Mouse (Mus musculus) T-helper 17 cell (primary cell): ENCODE results near the gene Pdlim7.

ENCODE experiments used
- in situ Hi-C, 2 experiments: fragments of 300-600 bp; cut with MboI, MseI; formaldehyde crosslinking; loops; 1 replicate in 1 of 2; 2 replicates in 1 of 2; pipeline ENCODE4 v1.15.1; 2025; ENCODE audit warnings: high pct_unique_total_duplicates in 2 of 2

Pdlim7 gene

GRCm38 (mm10) chr13:55523278-55523677 lies 9.8 kb upstream of the Pdlim7 start:
- in situ Hi-C loops: loop anchor here in 1 of 2 experiments (5.0 kb wide), 2 partner anchors 36 to 121 kb away; partner anchors contain the start of gene Dbn1

- in situ Hi-C loops: loop anchor here in 1 of 2 experiments (5.0 kb wide), 2 partner anchors 35 to 120 kb away; partner anchors contain the start of gene Dbn1
Observed at GRCm38 (mm10) chr13:55522730-55523129, 9.3 kb upstream of the Pdlim7 start.

GRCm38 (mm10) chr13:55519606-55520005 lies 6.1 kb upstream of the Pdlim7 start:
- in situ Hi-C loops: loop anchor here (5.0 to 10.0 kb wide), 3 partner anchors 32 to 117 kb away; partner anchors contain the start of gene Dbn1 (in 1 of the 2)

DNA sequence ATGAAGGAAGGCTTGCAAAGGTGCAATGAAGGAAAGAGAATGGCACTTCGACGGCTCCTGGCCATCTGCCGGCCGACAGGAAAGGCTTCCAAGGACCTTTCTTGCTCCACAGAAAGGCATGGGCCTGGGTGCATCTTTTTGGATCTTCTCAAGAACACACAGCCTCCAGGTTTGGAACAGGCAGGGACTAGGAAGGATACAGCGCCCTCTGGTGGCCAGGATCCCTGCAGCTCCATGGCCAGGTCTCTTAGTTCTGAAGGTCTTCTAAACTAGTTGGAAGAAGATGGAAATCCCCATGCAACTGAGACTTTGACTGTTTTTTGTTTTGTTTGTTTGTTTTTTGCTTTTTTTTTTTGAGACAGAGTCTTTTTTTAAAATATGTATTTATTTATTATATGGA lies 3.5 kb upstream of the Pdlim7 start:
- in situ Hi-C loops: loop anchor here in 1 of 2 experiments (10.0 kb wide), 1 partner anchor 112 kb away; no protein-coding TSS in a partner anchor

DNA sequence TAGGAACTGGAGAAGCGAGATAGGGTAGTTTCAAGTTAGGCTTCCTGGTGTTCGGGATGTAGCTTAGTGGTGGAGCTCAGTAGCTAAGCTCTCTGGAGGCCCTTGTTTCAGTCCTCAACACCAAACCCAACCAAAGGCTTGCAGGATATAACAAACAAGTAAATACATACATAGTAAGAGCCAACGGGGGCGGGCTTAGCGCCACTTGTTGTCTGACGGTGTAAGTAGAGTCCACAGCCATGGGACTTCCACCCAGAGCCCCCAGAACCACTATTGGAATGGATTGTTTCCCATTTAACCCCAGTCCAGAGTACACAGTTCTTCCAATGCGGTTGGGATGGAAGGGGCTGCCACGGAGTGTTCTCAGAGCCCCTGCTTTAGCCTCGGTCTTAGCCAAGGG lies 352 bp upstream of the Pdlim7 start:
- in situ Hi-C loops: loop anchor here in 1 of 2 experiments (5.0 to 10.0 kb wide), 2 partner anchors 37 to 109 kb away; no protein-coding TSS in a partner anchor

GRCm38 (mm10) chr13:55512379-55513031 lies 971 bp downstream of the Pdlim7 start:
- in situ Hi-C loops: loop anchor here in 1 of 2 experiments (5.0 to 10.0 kb wide), 2 partner anchors 35 to 108 kb away; no protein-coding TSS in a partner anchor

DNA sequence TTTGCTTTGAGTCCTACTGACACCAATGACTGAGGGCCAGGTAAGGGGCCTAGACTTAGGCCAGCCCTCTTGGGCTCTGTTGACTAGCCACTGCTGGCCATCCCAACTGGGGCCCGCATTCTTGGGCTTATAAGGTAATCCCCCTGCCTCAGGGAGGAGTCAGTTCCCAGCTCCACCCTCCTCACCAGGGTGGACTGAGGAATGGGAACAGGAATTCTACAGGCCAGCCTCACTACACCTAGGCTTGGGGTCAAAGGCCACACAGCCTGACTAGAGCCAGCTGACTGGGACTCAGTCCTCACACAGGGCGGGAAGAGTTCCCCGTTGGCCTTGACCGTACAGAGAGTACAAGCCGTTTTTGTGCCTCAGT lies 2.0 kb downstream of the Pdlim7 start:
- in situ Hi-C loops: loop anchor here in 1 of 2 experiments (5.0 to 10.0 kb wide), 2 partner anchors 34 to 107 kb away; no protein-coding TSS in a partner anchor

DNA sequence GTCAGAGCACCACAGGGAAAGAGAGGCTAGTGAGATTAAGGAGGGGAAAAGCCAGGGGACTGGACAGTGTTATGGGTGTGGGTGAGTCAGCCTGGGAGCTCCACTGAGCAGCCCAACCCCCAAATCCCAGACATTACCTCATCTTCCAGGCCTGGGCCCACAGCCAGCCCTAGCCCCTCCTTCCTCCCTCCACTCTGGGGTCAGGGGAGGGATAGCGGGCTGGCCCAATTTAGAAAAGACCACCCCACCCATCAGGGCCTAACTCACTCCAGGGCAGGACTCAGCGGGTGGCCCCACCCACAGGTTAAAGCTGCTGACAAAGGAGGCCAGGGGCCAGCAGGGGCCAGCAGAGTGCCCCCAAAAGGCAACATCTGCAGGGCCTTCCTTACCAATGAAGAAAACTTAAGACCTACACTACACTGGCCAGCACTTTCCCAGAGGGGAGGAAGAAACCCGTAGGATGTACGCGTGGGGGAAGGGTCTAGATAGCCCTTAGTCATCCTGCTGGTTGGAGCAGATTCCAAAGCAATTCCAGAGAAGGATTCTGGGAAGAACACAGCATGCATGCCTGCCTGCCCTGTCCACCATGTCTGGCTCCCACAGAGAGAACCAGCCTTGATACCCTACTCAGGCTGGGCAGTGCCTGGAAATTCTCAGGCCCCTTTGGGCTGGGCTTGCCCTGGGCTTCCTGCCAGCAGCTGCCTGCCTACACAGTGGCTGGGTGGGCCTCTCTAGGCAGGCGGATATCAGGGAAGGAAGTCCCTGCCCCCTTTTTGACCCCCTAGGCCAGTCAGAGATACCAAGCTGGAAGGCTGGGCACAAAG lies 2.6 kb downstream of the Pdlim7 start:
- in situ Hi-C loops: loop anchor here in 1 of 2 experiments (5.0 to 10.0 kb wide), 2 partner anchors 34 to 106 kb away; no protein-coding TSS in a partner anchor

- in situ Hi-C loops: loop anchor here in 1 of 2 experiments (5.0 to 10.0 kb wide), 2 partner anchors 33 to 105 kb away; no protein-coding TSS in a partner anchor
Observed at GRCm38 (mm10) chr13:55510332-55510667, 3.2 kb downstream of the Pdlim7 start.

DNA sequence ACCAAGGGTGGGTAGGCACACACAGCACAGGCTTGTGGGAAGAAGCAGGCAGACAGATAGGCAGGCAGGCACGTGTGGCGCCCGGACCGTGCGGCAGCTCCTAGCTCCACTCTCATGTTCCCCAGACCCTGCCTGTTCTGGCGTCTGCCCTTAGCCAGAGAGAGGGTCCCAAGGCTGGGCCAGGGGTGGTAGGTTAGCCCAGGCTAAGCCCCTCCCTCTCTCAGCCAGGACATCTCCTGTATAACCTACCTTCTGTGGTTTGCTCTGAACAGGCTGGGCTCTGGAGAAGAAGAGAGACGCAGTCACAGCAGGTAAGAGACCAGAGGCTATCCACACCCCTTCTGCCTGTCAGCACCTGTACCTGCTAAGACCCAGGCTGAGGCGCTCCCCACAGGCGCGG lies 4.9 kb downstream of the Pdlim7 start:
- in situ Hi-C loops: no loop called here

DNA sequence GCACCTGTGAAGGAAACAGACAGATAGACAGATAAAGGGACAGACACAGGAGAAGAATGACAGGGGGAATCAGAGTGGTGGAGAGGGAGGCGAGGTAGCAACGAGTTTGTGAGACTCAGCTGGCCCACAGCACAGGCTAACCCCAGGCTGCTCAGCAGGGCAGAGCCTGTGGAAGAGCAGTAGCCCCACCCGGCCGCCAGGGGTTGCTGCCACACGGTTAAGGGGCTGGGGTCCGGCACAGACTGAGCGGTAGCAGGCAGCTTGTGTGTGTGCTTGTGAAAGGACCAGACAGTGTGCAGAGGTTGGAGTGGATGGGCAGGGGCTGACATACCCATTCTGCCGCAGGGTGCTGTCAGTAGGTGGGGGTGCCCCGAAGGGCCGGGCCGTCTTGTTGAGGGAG lies 5.6 kb downstream of the Pdlim7 start:
- in situ Hi-C loops: no loop called here

DNA sequence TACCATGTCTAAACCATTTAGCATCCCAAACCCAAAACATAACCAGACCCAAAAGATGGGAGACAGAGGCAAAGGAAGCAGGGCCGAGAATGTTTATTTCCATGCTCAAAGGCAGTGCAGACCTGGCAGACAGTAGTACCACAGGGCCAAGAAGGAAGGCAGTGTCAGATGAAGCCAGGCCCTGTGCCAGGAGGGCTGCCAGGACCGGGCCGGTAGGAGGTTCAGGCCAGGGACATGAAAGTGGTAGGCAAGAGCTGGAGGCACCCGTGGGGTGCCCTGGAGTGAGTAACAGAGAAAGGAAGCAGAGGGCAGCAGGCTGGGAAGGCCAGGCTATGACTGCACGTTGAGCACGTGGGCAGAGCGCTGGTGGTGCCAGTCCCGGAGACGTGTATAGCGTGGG lies 6.8 kb downstream of the Pdlim7 start:
- in situ Hi-C loops: no loop called here

DNA sequence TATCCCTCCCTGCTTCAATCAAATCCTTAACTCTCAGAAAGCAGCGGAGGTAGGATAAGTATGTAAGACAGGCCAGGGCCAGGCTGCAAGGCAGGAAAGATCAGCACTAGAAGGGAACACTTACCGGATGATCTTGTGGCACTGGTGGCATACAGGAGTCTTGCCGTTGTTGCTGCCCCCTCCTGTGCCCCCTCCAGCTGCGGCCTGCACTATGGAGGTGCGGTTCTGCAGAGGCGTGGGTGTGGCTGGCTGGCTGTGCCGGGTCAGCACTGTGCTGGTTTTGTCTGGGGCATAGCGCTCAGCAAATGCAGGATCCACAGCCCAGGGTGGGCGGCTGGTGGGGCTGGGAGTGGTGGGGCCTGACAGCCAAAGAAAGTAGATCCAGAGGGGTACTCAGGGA lies 7.7 kb downstream of the Pdlim7 start:
- in situ Hi-C loops: no loop called here

GRCm38 (mm10) chr13:55504390-55504789 lies 9.1 kb downstream of the Pdlim7 start:
- in situ Hi-C loops: no loop called here

DNA sequence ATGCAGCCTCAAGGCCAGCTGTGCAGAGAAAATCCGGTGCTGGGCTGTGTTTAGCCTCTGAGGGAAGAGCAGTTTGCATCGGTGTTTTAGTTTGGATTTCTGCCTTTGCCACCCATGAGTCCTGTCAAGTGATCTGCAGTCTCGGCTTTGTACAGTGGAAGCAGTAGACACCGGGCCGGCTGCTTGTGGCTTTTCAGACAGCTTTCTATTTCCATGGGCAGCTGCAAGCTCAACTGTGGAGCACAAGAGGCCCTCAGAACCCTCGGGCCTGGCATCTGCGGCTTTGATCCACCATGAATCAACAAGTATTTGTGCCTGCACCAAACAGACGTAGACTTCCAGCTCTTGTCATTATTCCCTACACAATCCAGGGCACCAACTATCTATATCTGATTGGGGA lies 11.1 kb downstream of the Pdlim7 start:
- in situ Hi-C loops: no loop called here

GRCm38 (mm10) chr13:55500575-55500974 lies 12.9 kb downstream of the Pdlim7 start:
- in situ Hi-C loops: no loop called here

DNA sequence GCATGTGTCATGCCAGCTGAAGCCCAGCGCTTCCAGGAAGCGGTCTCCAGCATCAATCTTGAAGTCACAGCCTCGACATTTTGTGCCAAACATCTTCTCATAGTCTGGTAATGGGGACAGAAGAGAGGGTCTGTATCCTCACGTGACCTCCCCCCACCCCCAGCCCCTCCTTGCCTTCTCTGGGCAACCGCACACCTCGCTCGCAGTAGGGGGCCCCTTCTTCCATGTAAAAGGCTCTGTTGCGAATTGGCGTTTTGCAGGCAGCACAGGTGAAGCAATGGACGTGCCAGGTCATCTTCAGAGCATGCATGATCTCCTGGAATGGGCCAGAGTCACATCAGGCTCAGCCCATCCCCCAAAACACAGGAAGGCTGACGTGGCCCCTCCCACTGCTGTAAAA lies 14.6 kb downstream of the Pdlim7 start:
- in situ Hi-C loops: no loop called here

DNA sequence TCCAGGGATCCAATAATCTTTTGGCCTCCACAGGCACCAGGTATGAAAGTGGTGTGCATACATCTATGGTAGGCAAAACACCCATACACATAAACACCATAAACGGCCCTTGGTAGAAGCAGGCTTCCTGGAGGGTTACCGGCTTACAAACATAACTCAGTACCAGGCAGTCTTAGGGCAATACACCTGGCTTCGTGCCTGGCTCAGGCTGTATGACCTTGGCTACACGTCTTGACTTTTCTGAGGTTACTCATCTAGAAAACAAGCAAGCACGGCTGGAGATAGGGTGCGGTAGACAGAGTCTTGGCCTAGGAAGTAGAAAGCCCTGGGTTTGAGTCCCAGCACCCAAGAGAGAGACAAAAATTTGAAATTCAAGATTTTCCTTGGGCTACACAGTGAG lies 16.8 kb downstream of the Pdlim7 start:
- in situ Hi-C loops: no loop called here

- in situ Hi-C loops: no loop called here
Observed at GRCm38 (mm10) chr13:55495702-55496101, 17.8 kb downstream of the Pdlim7 start.

- in situ Hi-C loops: no loop called here
Observed at GRCm38 (mm10) chr13:55494883-55495621, 18.4 kb downstream of the Pdlim7 start.

DNA sequence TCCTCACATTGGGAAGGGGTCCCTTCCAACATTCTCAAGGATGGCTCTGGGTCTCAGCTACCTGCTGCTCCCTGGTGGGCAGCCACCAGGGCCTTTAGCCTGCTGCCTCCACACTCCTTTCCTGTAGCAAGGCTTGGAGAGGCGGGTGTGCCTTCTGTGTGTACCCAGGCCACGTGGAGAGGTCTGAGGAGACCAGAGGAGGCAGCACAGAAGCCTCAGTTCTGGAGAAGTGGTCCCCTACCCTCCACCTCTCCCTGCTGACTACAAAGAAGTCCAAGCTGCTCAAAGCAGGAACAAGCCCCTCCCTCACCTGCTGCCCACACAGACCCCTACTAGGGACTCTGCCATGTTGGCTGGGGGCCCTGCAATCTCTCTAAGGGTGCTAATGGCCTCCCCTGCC lies 19.2 kb downstream of the Pdlim7 start:
- in situ Hi-C loops: no loop called here
